Mouse (Mus musculus): ENCODE measurements around the gene Polr2f. TPM values are rescaled to one million over a fixed set of nuclear protein-coding genes. Genes with fewer than 3 reads are reported as not detected.

Polr2f gene
- 166 TPM for polyA plus RNA-seq (2017; shearing (Covaris generic))

DNA sequence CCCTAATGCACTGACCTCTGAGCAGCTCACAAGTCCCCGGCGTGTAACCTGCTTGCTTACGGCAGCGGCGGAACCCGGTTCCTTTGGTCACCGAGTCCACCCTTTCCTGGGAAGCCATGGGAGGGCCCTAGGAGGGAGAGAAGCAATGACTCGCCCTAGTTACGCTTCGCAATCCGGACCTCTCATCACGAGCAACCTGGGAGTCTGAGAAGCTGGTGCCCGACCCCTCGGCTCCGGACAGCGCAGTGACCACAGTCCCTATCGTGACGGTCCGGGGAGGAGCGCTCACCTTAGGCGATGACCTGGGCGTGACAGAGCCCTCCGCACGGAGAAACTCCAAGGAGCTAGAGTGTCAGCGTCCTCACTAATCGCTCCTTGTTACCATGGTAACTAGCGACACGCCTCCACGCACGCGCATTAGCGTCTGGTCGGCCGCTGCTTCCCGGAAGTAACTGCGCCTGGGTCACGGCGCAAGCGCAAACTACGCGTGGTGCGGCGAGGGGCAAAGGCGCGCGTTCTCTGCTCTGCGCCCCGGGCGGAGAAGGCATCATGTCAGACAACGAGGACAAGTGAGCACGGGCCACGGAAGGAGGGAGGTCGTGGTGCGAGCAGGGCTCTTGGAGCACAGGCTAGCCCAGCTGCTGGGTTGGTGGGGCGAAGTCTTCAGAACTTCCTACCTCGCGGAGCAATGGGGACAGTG lies at the start of gene Polr2f, which contains the start of gene 1700088E04Rik:
Gene Polr2f (plus strand): TSS at position 144 of the 700 bp plus-strand sequence.
Gene 1700088E04Rik (minus strand): TSS at position 388 of the 700 bp plus-strand sequence.

GRCm38 (mm10) chr15:79108421-79109320 lies 32.1 kb upstream of the Polr2f start, which contains the start of gene Micall1:
Gene Micall1, plus strand, starts transcription at chr15:79108898.

DNA sequence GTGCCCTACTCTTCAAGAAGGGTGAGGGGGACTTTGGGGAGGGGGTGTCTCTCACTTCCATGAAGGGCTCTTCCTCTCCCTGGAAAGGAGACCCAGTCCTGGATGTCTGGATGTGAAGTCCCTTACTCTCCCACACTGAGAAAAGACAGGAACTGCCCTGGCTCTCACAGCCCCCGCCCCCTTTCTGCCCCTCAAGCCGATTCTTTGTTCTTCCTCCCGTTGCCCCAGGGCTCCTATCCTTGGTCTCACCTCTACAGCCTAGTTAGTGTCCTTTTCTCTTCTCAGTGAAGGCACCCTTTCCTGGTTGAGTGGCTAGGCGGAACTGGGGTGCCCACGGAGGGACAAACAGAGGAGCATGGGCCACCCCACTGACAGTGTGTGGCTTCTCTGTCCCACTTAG lies 24.3 kb downstream of the Polr2f start, which contains the start of gene Sox10:
Gene Sox10 (minus strand): TSS at position 101 of the 400 bp plus-strand sequence.

Other genes starting within 250 kb of the Polr2f start
- gene Gm49510, start 241.3 kb upstream of the Polr2f start, polyA plus RNA-seq (2017; shearing (Covaris generic)), result 0.57 TPM
- 251 TPM for gene Sh3bp1, start 241.2 kb upstream of the Polr2f start, polyA plus RNA-seq (2017; shearing (Covaris generic))
- 1.9 TPM for gene Pdxp, start 227.1 kb upstream of the Polr2f start, polyA plus RNA-seq (2017; shearing (Covaris generic))
- gene Lgals1, start 214.3 kb upstream of the Polr2f start, polyA plus RNA-seq (2017; shearing (Covaris generic)), result 515 TPM
- gene Nol12, start 206.1 kb upstream of the Polr2f start, polyA plus RNA-seq (2017; shearing (Covaris generic)), result 49.7 TPM
- 105 TPM for gene Triobp, start 193.3 kb upstream of the Polr2f start, polyA plus RNA-seq (2017; shearing (Covaris generic))
- 74.2 TPM for gene H1f0, start 112.6 kb upstream of the Polr2f start, polyA plus RNA-seq (2017; shearing (Covaris generic))
- gene Galr3, start 99.1 kb upstream of the Polr2f start, polyA plus RNA-seq (2017; shearing (Covaris generic)), result not detected
- gene Ankrd54, start 78.1 kb upstream of the Polr2f start, polyA plus RNA-seq (2017; shearing (Covaris generic)), result 10.7 TPM
- gene Eif3l, start 65.8 kb upstream of the Polr2f start, polyA plus RNA-seq (2017; shearing (Covaris generic)), result 171 TPM
- 27.1 TPM for gene Micall1, start 32.1 kb upstream of the Polr2f start, polyA plus RNA-seq (2017; shearing (Covaris generic))
- 0.40 TPM for gene 1700088E04Rik, start 244 bp downstream of the Polr2f start, polyA plus RNA-seq (2017; shearing (Covaris generic))
- gene Sox10, start 24.2 kb downstream of the Polr2f start, polyA plus RNA-seq (2017; shearing (Covaris generic)), result not detected
- gene Pick1, start 88.2 kb downstream of the Polr2f start, polyA plus RNA-seq (2017; shearing (Covaris generic)), result 45.8 TPM
- not detected for gene Gm49486, start 88.4 kb downstream of the Polr2f start, polyA plus RNA-seq (2017; shearing (Covaris generic))
- gene Slc16a8, start 113.8 kb downstream of the Polr2f start, polyA plus RNA-seq (2017; shearing (Covaris generic)), result not detected
- 0.52 TPM for gene Baiap2l2, start 144.5 kb downstream of the Polr2f start, polyA plus RNA-seq (2017; shearing (Covaris generic))
- 19.7 TPM for gene Pla2g6, start 187.4 kb downstream of the Polr2f start, polyA plus RNA-seq (2017; shearing (Covaris generic))
- 0.96 TPM for gene Maff, start 205.6 kb downstream of the Polr2f start, polyA plus RNA-seq (2017; shearing (Covaris generic))